Mouse (Mus musculus) kidney, postnatal 10 days (tissue): ENCODE data around the gene Dppa3.
A peak's percentile ranks its signal among the peaks of the same experiment; 100 is the strongest.
"Not testable (repeated sequence)": the region's sequence is repeated elsewhere in the genome, so short reads cannot be mapped to it uniquely, and the experiment has no call there.

Source experiments
- DNase-seq: peaks from one replicate; pipeline ENCODE4 v3.0.0; 2021; ENCODE audit warnings: mixed read lengths

Gene Dppa3

DNA sequence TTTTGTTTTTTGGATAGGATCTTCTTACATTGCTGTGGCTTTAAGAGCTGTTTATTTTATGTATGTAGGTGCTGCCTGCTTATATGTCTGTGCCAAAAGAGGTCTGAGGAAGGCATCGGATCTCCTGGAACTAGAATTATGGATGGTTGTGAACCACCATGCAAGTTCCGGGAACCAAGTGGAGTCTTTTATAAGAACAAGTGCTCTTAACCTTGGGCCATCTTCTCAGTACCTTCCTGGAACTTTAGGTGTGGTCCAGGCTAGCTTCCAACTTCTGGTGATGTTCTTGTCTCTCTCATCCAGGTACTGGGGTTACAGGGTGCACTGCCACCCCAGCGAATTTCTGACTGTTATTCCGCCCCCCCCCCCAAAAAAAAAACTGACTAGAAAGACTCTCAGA, 13.8 kb upstream of the Dppa3 start:
- no peak for DNase-seq

- peak; percentile 28 for DNase-seq
Observed at GRCm38 (mm10) chr6:122614047-122614446, 12.2 kb upstream of the Dppa3 start.

- DNase-seq = no peak
Observed at GRCm38 (mm10) chr6:122616022-122616421, 10.2 kb upstream of the Dppa3 start.

DNA sequence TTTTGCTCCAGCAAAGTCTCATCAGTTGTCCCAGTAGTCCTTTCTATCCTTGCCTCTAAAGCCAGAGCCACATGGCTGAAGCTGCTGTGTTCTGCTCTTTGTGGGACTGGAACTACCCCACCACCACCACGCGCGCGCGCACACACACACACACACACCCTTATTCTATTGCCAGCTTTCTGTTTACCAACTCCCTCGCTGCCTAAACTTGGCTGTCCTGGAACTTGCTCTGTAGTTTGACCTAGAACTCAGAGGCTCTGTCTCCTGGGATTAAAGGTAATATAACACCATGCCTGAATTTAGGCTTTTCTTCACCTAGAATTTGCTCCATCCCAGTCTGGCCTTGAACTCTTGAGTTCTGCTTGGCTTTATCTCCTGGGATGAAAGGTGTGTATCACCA, 5.1 kb upstream of the Dppa3 start:
- DNase-seq = no peak

GRCm38 (mm10) chr6:122624480-122624879, 1.7 kb upstream of the Dppa3 start:
- DNase-seq = no peak

- peak; percentile 48 for DNase-seq
Observed at GRCm38 (mm10) chr6:122625156-122625555, 1.1 kb upstream of the Dppa3 start.

GRCm38 (mm10) chr6:122627469-122628108, 1.4 kb downstream of the Dppa3 start:
- DNase-seq = no peak

GRCm38 (mm10) chr6:122633411-122633810, 7.2 kb downstream of the Dppa3 start:
- DNase-seq = peak; percentile 45

DNA sequence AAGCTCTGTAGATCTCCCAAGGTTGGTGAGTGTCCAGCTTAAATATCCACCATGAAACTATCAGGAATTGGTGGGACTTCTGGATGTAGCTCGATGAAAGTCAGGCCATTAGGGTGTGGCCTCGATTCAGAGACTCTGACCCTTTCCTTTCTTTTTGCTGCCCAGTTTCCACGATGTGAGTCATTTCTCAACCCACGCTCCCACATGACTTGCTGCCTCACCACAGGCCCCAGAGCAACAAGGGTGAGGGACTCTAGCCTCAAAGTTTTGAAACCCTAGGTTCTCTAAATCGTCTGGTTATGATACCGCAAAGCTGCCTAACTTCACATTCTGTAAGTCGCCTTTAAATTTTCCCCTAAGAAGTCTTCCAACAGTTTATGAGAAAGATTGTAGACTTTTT, 9.1 kb downstream of the Dppa3 start:
- no peak for DNase-seq

DNA sequence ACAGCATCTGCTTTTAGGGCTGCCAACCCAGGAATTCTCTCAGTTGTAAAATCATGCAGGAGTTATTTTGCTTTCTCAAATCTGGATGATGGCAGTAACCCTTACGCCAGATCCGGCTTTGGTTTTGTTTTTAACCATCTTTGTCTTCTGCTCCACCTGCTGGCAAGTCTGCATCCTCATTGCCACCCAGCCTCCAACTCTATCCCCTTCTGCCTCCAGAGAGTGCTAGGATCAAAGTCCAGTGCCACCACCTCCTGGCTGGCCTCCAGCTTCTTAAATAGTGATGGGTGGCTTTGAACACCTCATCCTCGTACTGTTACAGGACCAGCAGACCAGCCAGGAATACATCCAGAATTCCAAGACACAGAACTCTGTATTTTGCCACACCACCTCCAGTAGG, 10.5 kb downstream of the Dppa3 start:
- DNase-seq = peak; percentile 15

GRCm38 (mm10) chr6:122637566-122637965, 11.4 kb downstream of the Dppa3 start:
- DNase-seq = not testable (repeated sequence)

GRCm38 (mm10) chr6:122644196-122644595, 18.0 kb downstream of the Dppa3 start:
- not testable (repeated sequence) for DNase-seq

DNA sequence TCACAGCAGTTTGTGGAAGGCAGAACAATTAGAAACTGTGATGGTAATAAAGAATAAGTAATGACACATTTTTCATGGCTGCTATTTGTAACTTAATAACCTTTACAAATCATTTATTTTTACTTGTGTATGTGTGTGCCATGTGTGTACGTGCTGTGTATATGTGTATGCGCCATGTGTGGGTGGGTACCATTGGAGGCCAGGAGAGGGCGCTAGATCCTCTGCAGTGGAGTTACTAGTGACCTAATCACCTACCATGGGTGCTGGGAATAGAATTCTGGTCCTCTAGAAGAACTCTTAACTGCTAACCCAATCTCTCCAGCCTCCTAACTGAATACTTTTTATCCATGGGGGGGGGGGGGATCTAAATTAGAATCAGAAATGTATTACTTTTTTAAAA, 23.7 kb downstream of the Dppa3 start:
- DNase-seq = no peak

DNA sequence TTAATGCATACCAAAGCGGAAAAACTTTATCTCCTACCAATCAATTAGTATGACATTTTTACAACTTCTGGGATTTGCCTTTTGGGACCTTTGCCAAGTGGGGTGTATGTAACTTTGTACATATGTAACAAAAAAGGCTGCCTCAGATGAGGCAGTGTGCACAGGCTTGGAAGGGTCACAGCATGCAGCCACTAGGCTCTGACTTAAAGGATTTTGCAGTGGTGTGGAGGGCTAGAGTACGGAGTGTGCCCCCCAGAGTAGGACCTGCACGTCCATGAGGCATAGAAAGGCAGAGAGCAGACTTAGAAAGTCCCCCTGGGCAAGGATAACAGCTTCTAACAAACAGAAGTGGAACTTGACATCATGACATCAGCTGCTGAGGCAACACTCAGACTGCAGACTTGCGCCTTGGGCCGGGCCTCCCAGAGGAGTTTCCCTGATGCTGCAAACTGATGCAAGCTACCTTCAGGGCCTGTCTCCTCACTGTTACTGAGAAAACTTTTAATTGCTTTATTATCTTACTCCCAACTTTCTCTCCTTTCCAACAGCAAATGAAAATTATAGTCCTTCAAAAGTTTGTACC, 24.3 kb downstream of the Dppa3 start:
- DNase-seq = no peak

DNA sequence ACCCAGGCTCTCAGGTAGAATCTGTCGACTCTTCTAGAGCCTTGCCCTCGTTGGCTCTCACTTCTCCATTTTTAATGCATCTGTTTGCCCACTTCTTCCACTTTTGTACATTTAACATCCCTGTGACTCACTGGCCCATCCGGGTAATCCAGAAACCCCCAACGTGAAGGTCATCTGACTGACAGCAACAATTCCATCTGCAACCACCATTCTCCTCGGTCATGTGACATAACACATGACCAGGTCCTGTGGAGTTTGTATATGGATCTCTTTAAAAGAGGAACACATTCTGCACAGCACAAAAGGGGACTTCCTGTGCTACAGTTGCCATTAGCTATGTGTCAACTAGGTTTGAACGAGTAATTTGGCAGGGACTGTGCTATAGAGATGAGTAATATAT, 28.1 kb downstream of the Dppa3 start:
- no peak for DNase-seq

DNA sequence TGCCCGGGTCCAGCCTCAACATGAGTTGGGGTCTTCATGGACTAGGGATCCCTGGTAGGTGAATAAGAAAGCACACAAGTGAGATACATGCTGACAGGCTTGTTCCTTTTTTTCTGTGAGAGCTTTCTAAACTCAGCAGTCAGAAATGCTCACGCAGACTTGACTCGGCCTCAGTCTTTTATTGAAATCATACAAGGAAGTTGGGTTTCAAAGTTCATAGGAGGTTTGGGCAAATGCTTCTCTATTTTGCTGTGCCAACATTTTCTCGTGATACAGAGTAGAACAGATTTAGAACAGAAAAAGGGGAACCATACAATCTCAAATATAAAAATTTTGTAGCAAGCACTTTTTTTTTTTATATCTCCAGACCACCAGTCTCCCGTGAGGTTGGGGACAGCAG, 31.4 kb downstream of the Dppa3 start:
- no peak for DNase-seq

- DNase-seq = peak; percentile 55
Observed at GRCm38 (mm10) chr6:122659567-122659966, 33.4 kb downstream of the Dppa3 start.

DNA sequence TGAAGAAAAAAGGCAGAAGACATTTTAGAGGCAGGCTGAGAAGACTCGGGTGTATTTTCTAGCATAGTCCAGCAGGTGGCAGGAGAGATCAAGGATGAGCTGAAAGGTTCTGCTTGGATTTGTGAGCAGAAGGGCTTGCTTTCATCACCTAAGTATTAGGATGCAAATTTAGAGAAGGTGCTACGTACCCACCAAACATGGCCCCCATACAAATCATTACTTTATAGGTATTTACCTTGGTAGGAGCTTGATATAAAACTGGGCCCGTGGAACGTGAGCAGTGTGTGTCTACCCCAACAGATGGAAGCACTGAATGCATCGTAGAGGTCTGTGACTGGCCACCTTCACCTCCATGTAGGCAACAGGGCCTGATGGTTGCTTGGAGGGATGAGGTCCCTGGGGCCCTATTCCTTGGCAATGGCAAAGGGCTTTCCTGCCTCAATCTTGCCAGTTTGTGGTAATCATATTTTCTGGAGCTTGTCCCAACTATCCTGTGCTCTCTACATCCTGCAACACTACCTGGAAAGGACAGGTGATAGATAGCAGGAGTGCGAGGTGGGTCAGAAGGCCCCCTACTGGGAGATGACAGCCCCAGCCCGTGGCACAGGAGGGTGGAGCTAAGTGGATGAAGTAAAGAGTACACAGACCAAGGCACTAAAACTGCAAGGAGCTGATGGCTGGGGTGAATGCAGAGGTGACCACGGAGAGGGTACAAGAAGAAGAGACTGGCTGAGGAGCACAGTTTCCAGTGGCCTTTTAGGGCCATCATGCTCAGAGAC, 34.6 kb downstream of the Dppa3 start:
- peak; percentile 52 for DNase-seq

DNA sequence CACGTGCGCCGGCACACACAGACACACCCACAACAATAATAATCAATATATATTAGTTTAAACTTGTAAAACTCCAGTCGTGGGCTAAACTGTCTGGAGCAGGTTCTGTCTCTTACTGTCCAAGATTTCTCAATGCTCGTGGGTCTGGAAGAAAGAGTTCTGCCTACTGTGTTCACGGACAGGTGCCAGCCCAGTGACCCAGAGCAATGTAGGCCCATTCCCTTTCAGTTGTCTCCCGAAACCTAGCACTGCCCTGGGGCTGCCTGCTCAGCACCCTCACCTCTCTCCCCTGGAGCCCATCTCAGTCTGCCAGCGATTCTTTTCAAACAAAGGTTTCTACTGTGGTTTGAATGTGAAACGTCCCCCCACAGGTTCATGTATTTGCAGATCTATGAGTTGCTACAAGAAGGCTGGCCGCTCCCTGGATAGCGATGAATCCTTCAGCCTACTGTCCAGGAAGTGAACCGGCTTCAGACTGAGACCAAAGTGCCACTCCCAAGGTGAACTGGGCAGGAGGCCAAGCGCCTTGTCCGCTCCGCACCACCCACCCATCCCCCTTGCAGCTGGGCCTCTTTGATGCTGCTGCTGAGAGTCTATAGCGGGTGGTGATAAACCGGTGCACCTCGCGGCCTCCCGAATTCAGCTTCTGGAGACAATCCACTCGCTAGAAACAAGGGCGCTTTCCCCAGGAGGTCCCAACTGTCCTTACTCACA, 36.5 kb downstream of the Dppa3 start:
- DNase-seq = peak; percentile 83

DNA sequence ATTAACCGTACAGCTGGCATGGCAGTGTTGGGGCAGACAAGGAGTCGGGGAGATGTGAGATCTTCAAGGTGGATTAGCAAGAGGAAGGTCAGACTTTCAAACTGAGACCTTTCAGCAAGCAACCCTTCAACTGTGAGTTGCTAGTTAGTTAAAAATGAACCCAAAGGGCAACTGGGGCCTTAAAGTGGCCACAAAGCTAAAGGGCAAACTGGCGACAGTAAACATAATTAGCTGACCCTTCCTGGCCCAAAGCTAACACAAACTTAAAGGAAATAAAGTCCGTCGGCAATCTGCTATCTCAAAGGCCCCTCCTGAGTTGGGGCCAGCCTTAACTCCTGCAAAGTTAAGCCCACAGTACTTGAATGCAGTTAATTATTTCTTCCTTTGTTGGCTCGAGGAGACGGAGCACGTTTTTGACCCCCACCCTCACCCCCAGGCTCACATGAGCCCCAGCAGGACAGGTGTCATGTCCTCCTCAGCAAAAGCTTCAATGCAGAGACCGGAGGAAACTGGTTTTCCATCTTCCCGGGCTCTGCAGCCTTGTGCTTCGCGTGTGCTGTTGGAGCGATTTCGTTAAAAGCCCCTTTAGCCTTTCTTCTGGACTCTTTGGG, 37.5 kb downstream of the Dppa3 start:
- DNase-seq = no peak

DNA sequence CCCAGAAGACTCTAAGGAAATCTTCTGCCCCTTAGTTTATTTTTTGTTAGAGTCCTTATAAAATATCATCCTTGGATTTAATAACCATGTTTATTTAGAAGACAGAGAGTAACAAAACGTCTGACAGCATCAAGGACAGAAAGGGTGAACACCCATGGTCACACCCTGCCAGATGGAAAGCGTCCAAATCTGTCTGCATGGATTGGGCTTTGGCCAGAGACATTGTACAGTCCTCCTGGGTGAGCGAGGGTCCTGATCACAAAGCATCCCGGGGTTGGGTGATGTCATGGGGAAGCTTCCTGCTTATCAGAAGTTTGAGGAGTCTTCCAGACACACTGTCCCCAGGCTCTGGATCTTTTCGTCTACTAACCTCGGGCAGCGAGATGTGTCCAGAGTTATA, 39.7 kb downstream of the Dppa3 start:
- DNase-seq = peak; percentile 18

- DNase-seq = no peak
Observed at GRCm38 (mm10) chr6:122667715-122668114, 41.5 kb downstream of the Dppa3 start.

DNA sequence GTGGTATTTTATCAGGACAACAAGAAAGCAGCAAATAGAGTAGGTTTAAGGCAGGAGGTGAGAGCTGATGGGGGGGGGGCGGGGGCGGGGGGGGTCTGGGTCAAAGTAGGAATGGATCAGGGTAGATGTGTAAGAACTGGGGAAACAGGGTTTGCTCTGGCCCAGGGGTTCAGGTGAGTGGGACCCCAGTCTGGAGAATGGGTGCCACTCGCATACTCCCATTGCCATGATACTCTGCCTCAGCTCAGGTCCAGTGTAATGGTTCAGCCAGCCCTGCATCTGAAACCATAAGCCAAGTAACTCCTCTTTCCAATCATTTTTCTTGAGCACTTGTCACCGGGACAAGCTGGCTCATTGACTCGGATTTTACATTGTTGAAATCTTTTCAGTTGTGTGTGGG, 42.6 kb downstream of the Dppa3 start:
- DNase-seq = no peak
